Mouse (Mus musculus) liver, adult 2 months (tissue): ENCODE measurements at regions not wholly inside any gene's neighbourhood (a gene's known extent, or its start where the extent isn't known, plus 50 kb on each side); places are given as distances from the start of the nearest gene placed in this dataset.

Experiments used
- CTCF ChIP-seq: fragments of 200-500 bp; IDR thresholded peaks from 2 replicates; pipeline ENCODE4 v1.5.1; 2011; ENCODE audit warnings: low read depth, low read length, control low read depth
- POLR2A ChIP-seq: fragments of 200-500 bp; IDR thresholded peaks from 2 replicates; pipeline ENCODE4 v1.6.1; 2011; ENCODE audit warnings: low read length, control low read depth; ENCODE audit not compliant: insufficient read depth; ENCODE audit errors: extremely low read depth

DNA sequence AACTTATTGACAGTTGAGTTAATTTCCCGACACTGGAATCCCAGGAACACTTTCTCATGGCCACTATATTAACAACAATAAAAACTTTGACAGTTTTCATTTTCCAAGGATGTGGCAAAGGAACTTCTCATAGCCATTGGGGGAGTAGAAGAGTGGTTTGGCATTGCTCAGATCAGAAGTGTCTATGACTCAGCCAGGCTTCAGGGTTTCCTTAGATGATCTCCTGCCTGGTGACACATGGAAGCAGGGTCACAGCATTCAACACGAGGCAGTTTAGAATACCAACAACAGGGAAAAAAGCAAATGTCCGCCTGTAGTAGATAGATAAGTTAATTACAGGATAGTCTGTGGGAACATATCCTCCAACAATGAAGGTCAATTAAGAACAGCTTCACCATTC is 228.1 kb upstream of the Gm12728 start:
- TF ChIP-seq POLR2A (no peak), CTCF (no peak)
